Mouse (Mus musculus): ENCODE results near the gene Pcbd1.
"Not testable (repeated sequence)": the region's sequence is repeated elsewhere in the genome, so short reads cannot be mapped to it uniquely, and the experiment has no call there.

Pcbd1 gene

GRCm38 (mm10) chr10:61091866-61092265 is 2.7 kb downstream of the Pcbd1 start:
- DNase-seq (ENCODE audit: low read depth) = no peak

DNA sequence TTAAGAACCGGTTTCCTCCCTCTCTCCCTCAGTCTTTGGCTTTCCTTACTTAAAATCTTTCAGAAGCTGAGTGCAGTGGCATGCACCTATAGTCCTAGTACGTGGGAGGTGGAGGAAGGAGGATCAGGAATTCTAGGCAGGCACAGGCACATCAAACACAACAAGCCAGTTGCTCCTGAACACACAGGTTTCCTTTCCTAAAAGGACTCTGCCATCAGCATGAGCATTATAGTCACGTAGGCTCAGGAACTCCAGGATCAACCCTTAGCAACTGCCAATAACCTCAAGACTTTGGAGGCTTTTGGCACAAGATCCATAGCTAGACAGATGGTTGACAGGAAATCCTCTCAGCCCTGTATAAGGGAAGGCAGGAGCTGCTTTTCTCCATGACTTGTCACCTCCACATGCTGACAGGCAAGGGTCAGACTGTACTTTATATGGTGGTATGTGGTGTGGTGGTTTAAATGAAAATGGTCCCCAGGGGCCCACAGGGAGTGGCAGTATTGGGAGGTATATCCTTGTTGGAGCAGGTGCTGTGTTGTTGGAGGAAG is 14.5 kb downstream of the Pcbd1 start:
- no peak for DNase-seq (ENCODE audit: low read depth)

DNA sequence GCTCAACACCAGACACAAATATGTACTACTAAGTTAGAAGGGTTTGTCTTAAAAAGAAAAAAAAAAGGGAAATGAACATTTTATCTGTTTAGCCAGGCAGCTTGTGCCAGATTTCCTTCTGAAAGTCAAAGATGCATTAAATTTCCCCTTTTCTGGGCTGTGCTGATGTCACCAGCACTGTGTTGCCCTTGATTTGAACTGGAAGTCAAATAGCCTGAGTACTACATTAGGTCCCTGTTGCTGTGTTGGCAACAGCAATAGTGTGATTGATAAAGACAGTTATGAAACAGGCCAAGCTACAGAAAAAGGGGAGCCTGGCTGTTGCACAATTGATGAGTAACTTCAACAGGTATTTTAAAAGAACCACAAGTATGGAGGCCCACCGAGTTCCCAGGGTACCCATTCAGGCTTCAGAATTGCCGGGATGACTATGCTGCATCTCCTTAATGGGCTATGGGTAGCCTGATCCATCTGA is 25.2 kb downstream of the Pcbd1 start:
- no peak for DNase-seq (ENCODE audit: low read depth)

- not testable (repeated sequence) for DNase-seq (ENCODE audit: low read depth)
These were observed 32.6 kb downstream of the Pcbd1 start for GRCm38 (mm10) chr10:61121732-61122131.

DNA sequence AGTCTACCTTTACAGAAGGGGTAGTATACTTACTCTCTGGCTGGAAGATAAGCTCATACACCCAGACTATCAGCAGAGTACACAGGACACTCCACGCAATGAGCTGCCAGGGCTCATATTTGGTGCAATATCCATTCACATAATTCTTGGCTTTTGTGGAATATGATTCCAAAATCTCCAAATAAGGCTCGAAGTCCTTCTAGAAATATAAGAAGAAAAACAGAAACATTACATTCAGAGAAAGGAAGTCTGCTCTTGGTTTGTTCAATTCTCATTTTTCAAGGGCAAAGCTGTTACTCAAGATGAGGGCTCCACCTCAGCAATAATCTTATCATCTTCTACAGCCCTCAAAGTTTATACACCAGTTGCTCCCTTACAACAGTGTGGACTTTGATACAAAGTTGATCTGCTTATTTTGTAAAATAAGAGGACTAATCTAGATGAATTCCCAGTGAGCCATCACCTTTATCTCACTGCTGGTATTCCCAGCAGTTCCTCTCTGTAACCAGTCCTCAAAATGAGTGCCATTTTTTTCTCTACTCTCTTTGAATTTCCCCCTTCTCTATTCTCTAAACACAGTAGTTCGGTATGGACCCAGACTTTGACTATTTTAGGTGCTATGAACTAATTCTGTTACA is 34.3 kb downstream of the Pcbd1 start:
- no peak for DNase-seq (ENCODE audit: low read depth)

- DNase-seq (ENCODE audit: low read depth) = no peak
These were observed 35.3 kb downstream of the Pcbd1 start for GRCm38 (mm10) chr10:61124462-61124861.

- no peak for DNase-seq (ENCODE audit: low read depth)
These were observed 39.7 kb downstream of the Pcbd1 start for GRCm38 (mm10) chr10:61128701-61129365.

- no peak for DNase-seq (ENCODE audit: low read depth)
These were observed 41.8 kb downstream of the Pcbd1 start for GRCm38 (mm10) chr10:61130959-61131358.

DNA sequence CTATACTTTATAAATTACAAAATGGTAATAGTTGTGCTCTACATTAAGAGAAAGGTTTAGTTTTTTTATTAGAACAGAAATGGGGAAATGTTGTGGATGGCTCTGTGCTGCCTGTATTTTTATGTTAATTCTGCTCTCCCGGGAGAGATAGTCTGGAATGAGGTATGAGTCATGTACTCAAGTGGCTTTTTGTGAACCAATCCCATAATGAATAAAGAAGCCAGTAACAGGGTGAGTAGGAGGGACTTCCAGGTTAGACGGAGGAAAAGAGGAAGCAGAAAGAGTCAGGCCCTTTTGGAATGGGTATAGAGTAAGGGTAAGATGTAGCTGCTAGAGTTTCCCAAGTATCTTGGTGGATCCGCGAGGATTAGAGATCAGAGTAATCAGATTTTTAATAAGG is 44.9 kb downstream of the Pcbd1 start:
- DNase-seq (ENCODE audit: low read depth) = no peak

DNA sequence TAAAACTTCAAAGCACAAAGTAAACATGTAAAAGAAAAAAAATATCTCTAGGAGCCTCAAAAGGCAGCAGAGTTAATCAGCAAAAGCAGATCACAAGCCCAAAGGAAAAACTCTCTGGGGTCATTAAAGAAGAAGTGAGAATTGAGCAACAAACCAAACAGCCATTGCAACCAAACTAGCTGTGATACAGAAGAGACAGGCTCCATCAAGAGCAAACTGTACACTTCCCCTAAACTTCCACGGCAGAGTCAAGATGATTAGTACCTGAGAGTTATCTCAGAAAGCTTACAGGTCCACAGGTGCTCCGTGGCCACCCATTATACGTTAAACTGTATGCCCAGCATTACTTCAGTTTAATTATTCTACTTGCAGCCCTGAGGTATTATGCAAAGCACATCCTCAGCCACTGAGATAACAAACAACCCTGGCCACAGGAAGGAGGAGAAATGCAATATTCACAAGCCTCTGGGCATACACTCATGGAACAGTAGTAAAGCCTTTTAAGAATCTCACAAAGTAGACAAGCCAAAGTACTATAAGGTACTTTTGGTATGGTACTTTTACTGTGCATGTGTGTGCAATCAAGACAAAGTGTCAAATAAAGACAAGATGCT is 46.2 kb downstream of the Pcbd1 start:
- no peak for DNase-seq (ENCODE audit: low read depth)

GRCm38 (mm10) chr10:61137567-61137966 is 48.4 kb downstream of the Pcbd1 start:
- DNase-seq (ENCODE audit: low read depth) = no peak

- no peak for DNase-seq (ENCODE audit: low read depth)
These were observed 54.2 kb downstream of the Pcbd1 start for GRCm38 (mm10) chr10:61143343-61143742.

Data from c-Kit-positive CD71-negative TER-119-negative erythroid progenitor cells, embryonic 14.5 days (primary cell).